Mouse (Mus musculus) hindlimb bud, embryonic 11.5 days (tissue): Measurements from ENCODE around the gene Slc6a17.

Experiments used
- DNase-seq: peaks from one replicate; pipeline ENCODE4 v3.0.0-alpha.2; 2012; ENCODE audit warnings: low read depth, low spot score; ENCODE audit errors: extremely low spot score

The Slc6a17 gene

GRCm38 (mm10) chr3:107517631-107518108 is at the start of gene Slc6a17:
Gene Slc6a17 (minus strand): TSS chr3:107518018.
- no peak for DNase-seq

GRCm38 (mm10) chr3:107565331-107565730 is 47.5 kb upstream of the Slc6a17 start:
- no peak for DNase-seq

- no peak for DNase-seq
These were observed 46.1 kb upstream of the Slc6a17 start for GRCm38 (mm10) chr3:107563880-107564279.

GRCm38 (mm10) chr3:107562591-107562990 is 44.8 kb upstream of the Slc6a17 start:
- DNase-seq, result no peak

- DNase-seq, result no peak
These were observed 44.3 kb upstream of the Slc6a17 start for GRCm38 (mm10) chr3:107562104-107562503.

- no peak for DNase-seq
These were observed 41.4 kb upstream of the Slc6a17 start for GRCm38 (mm10) chr3:107559183-107559582.

GRCm38 (mm10) chr3:107558740-107559139 is 40.9 kb upstream of the Slc6a17 start:
- DNase-seq, result no peak

GRCm38 (mm10) chr3:107554842-107555241 is 37.0 kb upstream of the Slc6a17 start, which contains the start of gene Ubl4b:
Gene Ubl4b (minus strand): TSS chr3:107555073.
- no peak for DNase-seq

GRCm38 (mm10) chr3:107550409-107551049 is 32.7 kb upstream of the Slc6a17 start:
- DNase-seq, result no peak

- DNase-seq, result no peak
These were observed 29.1 kb upstream of the Slc6a17 start for GRCm38 (mm10) chr3:107546956-107547355.

- peak; percentile 94 for DNase-seq
These were observed 28.0 kb upstream of the Slc6a17 start for GRCm38 (mm10) chr3:107545716-107546412.

- DNase-seq, result no peak
These were observed 27.5 kb upstream of the Slc6a17 start for GRCm38 (mm10) chr3:107545278-107545677.

GRCm38 (mm10) chr3:107543158-107544080 is 25.6 kb upstream of the Slc6a17 start:
- DNase-seq, result no peak

GRCm38 (mm10) chr3:107542584-107542983 is 24.8 kb upstream of the Slc6a17 start:
- DNase-seq, result no peak

GRCm38 (mm10) chr3:107537504-107537889 is 19.7 kb upstream of the Slc6a17 start:
- DNase-seq, result no peak

GRCm38 (mm10) chr3:107536810-107537503 is 19.1 kb upstream of the Slc6a17 start:
- DNase-seq, result no peak

GRCm38 (mm10) chr3:107534951-107535350 is 17.1 kb upstream of the Slc6a17 start:
- DNase-seq, result no peak

GRCm38 (mm10) chr3:107533532-107533931 is 15.7 kb upstream of the Slc6a17 start:
- no peak for DNase-seq

- DNase-seq, result no peak
These were observed 12.8 kb upstream of the Slc6a17 start for GRCm38 (mm10) chr3:107530581-107530980.

GRCm38 (mm10) chr3:107529182-107529581 is 11.4 kb upstream of the Slc6a17 start:
- DNase-seq, result no peak
